Mouse (Mus musculus) lung, adult 10 weeks (tissue): ENCODE measurements around the gene A630023A22Rik. TPM values are rescaled to one million over a fixed set of nuclear protein-coding genes. Genes with fewer than 3 reads are reported as not detected.

Source experiments
- polyA plus RNA-seq: library from polyadenylated mRNA; stranded (reverse); fragments of 350-450 nt; fragmentation: Illumina TruSeq; extraction: RNeasy Lipid Tissue Mini Kit (QIAGEN cat#74804); gene quantifications from one replicate; pipeline ENCODE4 v1.2.3, GENCODE M21; 2014; ENCODE audit warnings: low read depth, low replicate concordance; ENCODE audit not compliant: insufficient read depth

The A630023A22Rik gene
- polyA plus RNA-seq: 0.50 TPM

GRCm38 (mm10) chr14:34102601-34103000, at the start of gene A630023A22Rik:
Gene A630023A22Rik (minus strand): TSS chr14:34102754.

GRCm38 (mm10) chr14:34152342-34152741, 49.8 kb upstream of the A630023A22Rik start, which contains the start of gene Npy4r:
Gene Npy4r (minus strand): TSS chr14:34152489.

GRCm38 (mm10) chr14:34085731-34086130, 16.8 kb downstream of the A630023A22Rik start, which contains the start of gene Anxa8:
Gene Anxa8 (plus strand): TSS chr14:34085981.

GRCm38 (mm10) chr14:34052516-34052915, 50.0 kb downstream of the A630023A22Rik start, which contains the start of gene Antxrl:
Gene Antxrl (plus strand): TSS chr14:34052707.

GRCm38 (mm10) chr14:34016381-34016780, 86.2 kb downstream of the A630023A22Rik start, which contains the start of gene Gm5460:
Gene Gm5460 (plus strand): TSS chr14:34016758.

GRCm38 (mm10) chr14:34015063-34015462, 87.5 kb downstream of the A630023A22Rik start, which contains the start of gene Gm30083:
Gene Gm30083 (minus strand): TSS chr14:34015182.

Other genes starting within 250 kb of the A630023A22Rik start
- 2.9 TPM for gene Gdf10, start 179.2 kb downstream of the A630023A22Rik start, polyA plus RNA-seq
- gene Gdf2, start 161.7 kb downstream of the A630023A22Rik start, polyA plus RNA-seq: 0.22 TPM
- gene Rbp3, start 148.8 kb downstream of the A630023A22Rik start, polyA plus RNA-seq: not detected
- gene Zfp488, start 124.0 kb downstream of the A630023A22Rik start, polyA plus RNA-seq: not detected
- gene Gm30083, start 87.6 kb downstream of the A630023A22Rik start, polyA plus RNA-seq: not detected
- not detected for gene Gm5460, start 86.0 kb downstream of the A630023A22Rik start, polyA plus RNA-seq
- not detected for gene Antxrl, start 50.0 kb downstream of the A630023A22Rik start, polyA plus RNA-seq
- 21.6 TPM for gene Anxa8, start 16.8 kb downstream of the A630023A22Rik start, polyA plus RNA-seq
- 0.12 TPM for gene Npy4r, start 49.7 kb upstream of the A630023A22Rik start, polyA plus RNA-seq
- 0.06 TPM for gene Gprin2, start 98.9 kb upstream of the A630023A22Rik start, polyA plus RNA-seq
- 2.8 TPM for gene Syt15, start 116.8 kb upstream of the A630023A22Rik start, polyA plus RNA-seq
- gene Shld2, start 207.7 kb upstream of the A630023A22Rik start, polyA plus RNA-seq: 4.3 TPM
- gene Glud1, start 208.0 kb upstream of the A630023A22Rik start, polyA plus RNA-seq: 71.0 TPM